Mouse (Mus musculus) megakaryocyte, embryonic 14.5 days (primary cell): ENCODE results near the gene Zfp667.

Source experiments
- FLI1 ChIP-seq: IDR thresholded peaks from 2 replicates; pipeline ENCODE4 v1.6.1; 2012; ENCODE audit warnings: low read length, inconsistent platforms, mixed read lengths
- GATA1 ChIP-seq: IDR thresholded peaks from 3 replicates; pipeline ENCODE4 v1.6.1; 2012; ENCODE audit warnings: mixed read lengths, low read length, inconsistent platforms, borderline replicate concordance

DNA sequence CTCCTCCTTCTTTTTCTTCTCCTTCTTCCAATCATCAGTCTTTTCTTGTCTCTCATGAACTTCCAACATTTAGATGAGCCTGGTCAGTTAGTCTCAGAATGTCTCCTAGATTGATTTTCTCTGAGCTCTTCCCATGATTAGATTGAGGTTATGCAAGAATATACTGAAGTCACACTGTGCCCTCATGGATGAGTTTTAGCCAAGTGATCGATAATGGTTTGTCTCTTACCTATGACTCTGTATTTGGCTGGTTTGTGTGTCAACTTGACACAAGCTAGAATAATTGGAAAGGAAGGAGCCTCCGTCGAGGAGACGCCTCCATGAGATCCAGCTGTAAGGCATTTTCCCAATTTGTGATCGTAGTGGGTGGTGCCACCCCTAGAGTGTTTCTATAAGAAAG lies 31.9 kb upstream of the Zfp667 start:
- TF ChIP-seq FLI1 (no peak), GATA1 (no peak)
